Mouse (Mus musculus): Measurements from ENCODE around the gene 1700034J05Rik. TPM values are rescaled to one million over a fixed set of nuclear protein-coding genes. Genes with fewer than 3 reads are reported as not detected.

Gene 1700034J05Rik
- polyA plus RNA-seq, 1 experiment from 2014 or later, result 0.04 TPM

DNA sequence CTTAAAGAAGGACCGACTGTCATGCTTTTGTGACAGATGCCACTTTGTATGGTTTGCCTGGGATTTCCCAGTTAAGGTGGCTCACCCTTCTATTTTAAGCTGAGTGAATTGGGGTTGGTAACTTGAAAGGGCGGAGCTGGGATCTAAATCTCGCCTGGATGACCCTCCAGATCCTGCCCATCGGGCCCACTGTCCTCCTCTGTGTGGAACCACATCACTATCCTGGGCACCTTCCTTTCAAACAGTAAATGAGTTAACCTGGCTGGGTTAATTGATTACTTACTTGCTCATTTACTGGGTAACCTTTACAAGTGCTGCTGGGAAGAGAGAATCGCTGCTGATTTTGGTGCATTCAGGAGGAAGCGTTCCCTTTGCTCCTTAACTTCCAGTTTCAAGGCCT lies 35.9 kb downstream of the 1700034J05Rik start:
- Histone ChIP-seq H3K36me3 (peaks cover 5% of the 10 kb centered on the region; the same call in 1 of the 2 replicates), H3K9ac (no peak overlapping the region), H3K9me3 (no peaks in the 10 kb centered on the region), H3K4me2 (no peak overlapping the region), H3K27ac (replicated peaks) (no peak overlapping the region), H3K27me3 (replicated peaks) (no peaks in the 10 kb centered on the region), H3K4me1 (peaks cover 44% of the 10 kb centered on the region), H3K4me3 (no peak overlapping the region)
- ATAC-seq (ENCODE audit: extremely low read depth, insufficient number of reproducible peaks, low FRiP score, low TSS enrichment), result no peak
- 74% methylated on average over 6 of the region's 6 CpGs for WGBS

GRCm38 (mm10) chr6:146917396-146917795 lies 36.8 kb downstream of the 1700034J05Rik start:
- 82% methylated on average over 3 of the region's 3 CpGs for WGBS
- H3K36me3 ChIP-seq, result peaks cover 5% of the 10 kb centered on the region; the same call in 1 of the 2 replicates

DNA sequence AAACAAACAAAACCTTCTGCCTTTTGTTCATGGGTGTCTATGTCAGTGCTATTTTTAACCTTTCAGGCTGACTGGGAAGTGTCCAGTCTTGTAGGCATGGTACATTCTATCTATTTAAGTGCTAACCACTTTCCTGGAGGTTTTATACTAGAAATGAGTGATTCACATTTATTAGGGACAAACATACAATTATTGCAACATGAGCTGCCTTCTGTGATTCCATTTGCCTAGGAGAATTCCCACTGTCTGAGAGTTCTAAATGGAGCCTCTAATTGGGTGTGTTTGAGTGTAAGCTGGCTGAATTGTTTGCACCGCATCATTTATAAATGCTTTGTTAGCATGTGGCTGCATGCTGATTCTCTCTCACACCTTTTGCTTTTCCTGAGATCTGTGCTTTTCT lies 38.4 kb downstream of the 1700034J05Rik start:
- H3K9me3 ChIP-seq, result no peaks in the 10 kb centered on the region
- no peak for ATAC-seq (ENCODE audit: extremely low read depth, insufficient number of reproducible peaks, low FRiP score, low TSS enrichment)
- no peak overlapping the region for H3K9ac ChIP-seq
- peaks cover 5% of the 10 kb centered on the region; the same call in 1 of the 2 replicates for H3K36me3 ChIP-seq
- no peak overlapping the region for H3K27ac ChIP-seq (replicated peaks)
- H3K4me2 ChIP-seq, result no peak overlapping the region
- H3K27me3 ChIP-seq (replicated peaks), result no peaks in the 10 kb centered on the region
- no peak overlapping the region for H3K4me3 ChIP-seq
- WGBS, result 86% methylated on average over 1 of the region's 1 CpGs
- H3K4me1 ChIP-seq, result peaks cover 69% of the 10 kb centered on the region

More at GRCm38 (mm10) chr6:146917396-146917795, 36.8 kb downstream of the 1700034J05Rik start:
- Histone ChIP-seq H3K4me2 (no peak overlapping the region), H3K4me1 (peaks cover 53% of the 10 kb centered on the region), H3K4me3 (no peak overlapping the region), H3K27ac (replicated peaks) (no peak overlapping the region), H3K9ac (no peak overlapping the region), H3K9me3 (no peaks in the 10 kb centered on the region), H3K27me3 (replicated peaks) (no peaks in the 10 kb centered on the region)
- ATAC-seq (ENCODE audit: extremely low read depth, insufficient number of reproducible peaks, low FRiP score, low TSS enrichment), result no peak

DNA sequence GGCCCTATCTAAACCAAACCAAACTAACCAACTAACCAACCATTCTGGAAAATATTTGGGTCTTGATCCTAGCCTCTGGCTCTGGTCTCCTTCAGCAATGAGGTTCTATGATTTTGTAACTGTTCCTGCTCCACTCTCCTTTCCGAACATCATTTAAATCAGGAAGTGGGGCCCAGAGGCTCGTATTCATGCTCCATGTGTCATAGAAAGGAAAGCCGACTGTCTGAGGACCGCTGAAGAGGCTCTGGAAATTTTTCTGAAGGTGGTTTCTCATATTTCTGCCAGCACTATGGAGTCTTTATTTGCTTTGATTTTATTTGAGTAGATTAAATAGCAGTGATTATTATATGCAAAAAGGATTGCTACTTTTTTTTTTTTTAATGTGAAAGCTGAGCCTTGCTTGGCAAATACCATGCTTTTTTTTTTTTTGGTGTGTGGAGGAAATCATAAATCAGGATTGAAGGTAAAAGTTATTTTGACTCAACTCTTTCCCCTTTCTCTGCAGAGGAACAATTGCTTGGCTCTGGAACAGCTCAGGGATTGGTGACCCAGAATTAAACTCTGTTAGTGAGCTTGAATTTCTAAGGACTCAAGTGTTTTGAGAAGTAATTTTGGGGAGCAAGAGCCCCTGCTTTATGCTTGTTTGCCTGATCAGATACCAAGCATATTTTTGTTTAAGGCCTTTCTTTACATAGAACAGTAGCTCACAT lies 40.6 kb downstream of the 1700034J05Rik start:
- H3K36me3 ChIP-seq, result peaks cover 12% of the 10 kb centered on the region; the same call in 1 of the 2 replicates
- peak overlapping the region; percentile 27; the same call in 1 of the 2 replicates for H3K4me2 ChIP-seq
- no peaks in the 10 kb centered on the region for H3K27me3 ChIP-seq (replicated peaks)
- H3K4me1 ChIP-seq, result peaks cover 90% of the 10 kb centered on the region
- H3K9ac ChIP-seq, result no peak overlapping the region
- no peak overlapping the region for H3K4me3 ChIP-seq
- peak overlapping the region; percentile 77 for H3K27ac ChIP-seq (replicated peaks)
- ATAC-seq (ENCODE audit: extremely low read depth, insufficient number of reproducible peaks, low FRiP score, low TSS enrichment), result no peak
- 43% methylated on average over 4 of the region's 4 CpGs for WGBS
- no peaks in the 10 kb centered on the region for H3K9me3 ChIP-seq

GRCm38 (mm10) chr6:146912835-146913488 lies 41.3 kb downstream of the 1700034J05Rik start:
- Histone ChIP-seq H3K27ac (replicated peaks) (peak overlapping the region; percentile 77), H3K36me3 (0 out of 2 replicates have a peak, but pooled peaks cover 7% of the 10 kb centered on the region), H3K4me3 (no peak overlapping the region), H3K9ac (peak overlapping the region; percentile 24; the same call in 1 of the 2 replicates), H3K27me3 (replicated peaks) (no peaks in the 10 kb centered on the region), H3K4me2 (peak overlapping the region; percentile 27; the same call in 1 of the 2 replicates), H3K4me1 (peaks cover 92% of the 10 kb centered on the region), H3K9me3 (no peaks in the 10 kb centered on the region)
- 20% methylated on average over 3 of the region's 3 CpGs for WGBS
- peak; percentile 31; the same call in 1 of the 2 replicates for ATAC-seq (ENCODE audit: extremely low read depth, insufficient number of reproducible peaks, low FRiP score, low TSS enrichment)

DNA sequence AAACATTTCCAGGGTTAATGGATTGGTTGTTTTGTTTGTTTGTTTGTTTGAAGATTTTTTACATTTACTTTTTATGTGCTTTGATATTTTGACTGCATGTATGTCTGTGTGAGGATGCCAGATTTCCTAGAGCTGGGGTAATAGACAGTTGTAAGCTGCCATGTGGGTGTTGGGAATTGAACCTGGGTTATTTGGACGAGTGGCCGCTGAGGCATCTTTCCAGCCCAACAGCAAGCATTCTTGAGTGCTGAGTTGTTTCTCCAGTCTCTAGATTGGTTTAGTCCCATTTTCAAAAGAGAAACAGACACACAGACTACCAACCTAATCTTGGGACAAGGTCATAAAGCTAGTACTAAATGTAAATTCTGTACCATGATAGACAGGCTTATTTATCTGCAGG lies 43.4 kb downstream of the 1700034J05Rik start:
- no peak for ATAC-seq (ENCODE audit: extremely low read depth, insufficient number of reproducible peaks, low FRiP score, low TSS enrichment)
- Histone ChIP-seq H3K4me3 (no peak overlapping the region), H3K27ac (replicated peaks) (no peak overlapping the region), H3K4me1 (peaks cover 98% of the 10 kb centered on the region), H3K36me3 (0 out of 2 replicates have a peak, but pooled peaks cover 7% of the 10 kb centered on the region), H3K9ac (no peak overlapping the region), H3K9me3 (no peaks in the 10 kb centered on the region), H3K27me3 (replicated peaks) (no peaks in the 10 kb centered on the region), H3K4me2 (no peak overlapping the region)
- WGBS, result 65% methylated on average over 2 of the region's 2 CpGs

DNA sequence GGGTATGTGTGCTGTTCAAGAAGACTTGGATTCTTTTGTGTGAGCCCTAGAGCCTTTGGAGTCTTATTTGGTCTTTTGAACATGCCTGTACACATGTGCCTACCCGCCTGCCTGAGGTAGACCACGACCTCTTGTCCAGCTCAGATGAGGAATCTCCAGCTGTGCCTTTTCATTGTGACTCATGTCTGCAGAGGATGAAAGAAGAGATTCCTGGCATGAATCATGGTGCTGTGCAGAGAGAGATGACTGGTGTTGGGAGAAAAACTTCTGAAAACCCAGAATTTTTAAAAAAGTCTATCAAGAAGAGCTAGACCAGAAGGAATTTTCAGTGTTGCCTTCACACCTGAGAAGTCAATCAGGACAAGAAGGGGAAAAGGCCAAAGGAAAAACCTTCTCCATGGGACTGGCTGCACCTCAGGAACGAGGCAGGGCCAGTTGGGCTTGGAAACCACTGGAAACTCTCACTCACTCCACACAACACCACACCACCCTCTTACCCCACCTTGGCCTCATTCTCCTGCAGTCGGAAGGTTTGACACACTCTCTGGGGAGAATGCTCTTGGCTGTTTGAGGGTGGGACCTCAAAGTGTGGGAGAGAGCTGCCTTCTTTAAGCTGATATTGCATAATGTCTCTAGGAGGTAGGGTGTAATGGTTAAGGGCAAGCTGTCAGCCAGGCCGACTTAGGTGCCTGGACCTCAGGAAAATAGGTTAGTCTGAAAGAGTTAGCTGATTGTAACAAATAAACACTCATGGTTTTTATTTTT lies 44.3 kb downstream of the 1700034J05Rik start:
- Histone ChIP-seq H3K9me3 (no peaks in the 10 kb centered on the region), H3K9ac (no peak overlapping the region), H3K27me3 (replicated peaks) (no peaks in the 10 kb centered on the region), H3K4me1 (peaks cover 95% of the 10 kb centered on the region), H3K4me2 (no peak overlapping the region), H3K4me3 (no peak overlapping the region), H3K36me3 (0 out of 2 replicates have a peak, but pooled peaks cover 7% of the 10 kb centered on the region), H3K27ac (replicated peaks) (no peak overlapping the region)
- WGBS, result 64% methylated on average over 5 of the region's 5 CpGs
- ATAC-seq (ENCODE audit: extremely low read depth, insufficient number of reproducible peaks, low FRiP score, low TSS enrichment), result no peak

DNA sequence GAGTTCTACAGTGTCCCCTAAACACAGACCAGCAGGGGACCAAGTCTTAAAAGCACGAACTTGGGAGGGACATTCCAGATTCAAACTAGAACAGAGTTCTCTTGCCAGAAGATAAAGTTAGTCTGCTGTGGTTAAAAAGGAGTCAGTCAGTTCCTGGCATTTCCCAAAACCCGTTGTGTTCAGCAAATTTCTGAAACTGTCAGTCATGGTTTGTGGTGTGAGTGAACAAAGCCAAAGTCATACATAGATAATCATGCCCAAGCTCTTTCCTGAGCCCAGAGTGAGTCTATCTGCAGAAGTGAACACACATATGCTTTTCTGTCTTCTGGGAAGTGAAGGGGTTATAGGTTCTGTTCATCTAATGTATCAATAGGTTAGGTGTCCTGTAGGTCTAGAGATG lies 45.4 kb downstream of the 1700034J05Rik start:
- no peak for ATAC-seq (ENCODE audit: extremely low read depth, insufficient number of reproducible peaks, low FRiP score, low TSS enrichment)
- Histone ChIP-seq H3K36me3 (0 out of 2 replicates have a peak, but pooled peaks cover 7% of the 10 kb centered on the region), H3K4me3 (no peak overlapping the region), H3K4me2 (no peak overlapping the region), H3K4me1 (peaks cover 90% of the 10 kb centered on the region), H3K9me3 (no peaks in the 10 kb centered on the region), H3K9ac (no peak overlapping the region), H3K27ac (replicated peaks) (peak overlapping the region; percentile 28; the same call in 1 of the 2 replicates), H3K27me3 (replicated peaks) (no peaks in the 10 kb centered on the region)
- 49% methylated on average over 2 of the region's 2 CpGs for WGBS

- no peak overlapping the region for H3K4me2 ChIP-seq
- WGBS, result 72% methylated on average over 1 of the region's 1 CpGs
- peaks cover 86% of the 10 kb centered on the region for H3K4me1 ChIP-seq
- 0 out of 2 replicates have a peak overlapping the region, but pooled peaks have one; percentile 10 for H3K27ac ChIP-seq (replicated peaks)
- no peak overlapping the region for H3K4me3 ChIP-seq
- 0 out of 2 replicates have a peak, but pooled peaks cover 7% of the 10 kb centered on the region for H3K36me3 ChIP-seq
- no peak for ATAC-seq (ENCODE audit: extremely low read depth, insufficient number of reproducible peaks, low FRiP score, low TSS enrichment)
- no peaks in the 10 kb centered on the region for H3K27me3 ChIP-seq (replicated peaks)
- no peaks in the 10 kb centered on the region for H3K9me3 ChIP-seq
- H3K9ac ChIP-seq, result no peak overlapping the region
Measured at GRCm38 (mm10) chr6:146907795-146908190, 46.4 kb downstream of the 1700034J05Rik start.

DNA sequence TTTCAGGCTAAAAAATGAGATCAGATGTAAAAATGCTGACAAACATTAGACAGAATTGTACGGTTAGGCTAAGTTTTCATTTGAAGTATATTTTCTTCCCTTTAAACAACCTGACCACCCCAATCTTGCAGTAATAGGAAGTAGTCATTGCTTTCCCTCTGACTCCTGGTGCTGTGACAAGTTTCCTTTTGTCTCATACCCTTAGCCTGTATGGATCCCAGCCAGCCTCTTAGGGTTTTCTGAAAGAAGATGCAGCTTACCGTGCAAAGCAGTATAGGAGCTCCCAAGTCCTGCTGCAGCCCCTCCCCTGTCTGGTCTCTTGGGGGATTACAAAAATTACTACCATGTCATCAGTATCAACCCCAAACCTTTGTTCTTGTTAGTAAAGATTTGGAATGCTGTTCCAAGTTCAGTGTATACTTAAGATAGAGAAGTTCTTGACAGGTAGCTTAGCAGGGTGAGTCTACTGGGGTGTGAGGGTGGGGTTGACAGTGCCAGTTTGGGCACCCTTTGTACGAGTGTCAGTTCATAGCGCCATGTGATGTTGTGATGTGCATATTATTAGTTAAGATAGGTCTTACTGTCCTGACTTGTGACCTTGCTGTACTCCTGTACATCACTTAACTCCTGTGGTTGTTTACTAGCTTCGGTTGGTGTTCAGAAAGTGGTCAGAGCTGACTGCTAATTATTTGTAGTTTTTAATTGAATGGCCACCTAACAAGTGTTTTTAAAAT lies 47.0 kb downstream of the 1700034J05Rik start:
- no peak overlapping the region for H3K4me3 ChIP-seq
- H3K9me3 ChIP-seq, result no peaks in the 10 kb centered on the region
- H3K4me1 ChIP-seq, result peaks cover 80% of the 10 kb centered on the region
- H3K27me3 ChIP-seq (replicated peaks), result no peaks in the 10 kb centered on the region
- WGBS, result 51% methylated on average over 5 of the region's 5 CpGs
- no peak overlapping the region for H3K4me2 ChIP-seq
- 0 out of 2 replicates have a peak overlapping the region, but pooled peaks have one; percentile 10 for H3K27ac ChIP-seq (replicated peaks)
- H3K36me3 ChIP-seq, result 0 out of 2 replicates have a peak, but pooled peaks cover 7% of the 10 kb centered on the region
- ATAC-seq (ENCODE audit: extremely low read depth, insufficient number of reproducible peaks, low FRiP score, low TSS enrichment), result no peak
- H3K9ac ChIP-seq, result no peak overlapping the region
